35 mouse cellular contexts compared by ENCODE assay signal in genomic region chr6:94260831-94261230, GRCm38 (mm10).
"Had no signal": no experiment of that assay in that cellular context is flagged by ENCODE, and none has a peak within 500 bp of the region (broad histone marks: within the 10 kb centered on the region; RNA-seq: fewer than 3 reads in every experiment).

No protein-coding gene starts in this region.

- ATAC-seq: hindbrain, embryonic 16.5 days; hindbrain, postnatal 0 days; inflammation-experienced regulatory T-cells, adult 6 months; intestine, embryonic 15.5 days; intestine, embryonic 16.5 days; intestine, postnatal 0 days had no signal

- H3K4me2 ChIP-seq: heart, embryonic 11.5 days; heart, embryonic 12.5 days; heart, embryonic 13.5 days; heart, embryonic 15.5 days; hindbrain, embryonic 12.5 days; hindbrain, embryonic 13.5 days; hindbrain, embryonic 14.5 days; hindbrain, embryonic 15.5 days; intestine, embryonic 15.5 days; kidney, embryonic 15.5 days had no signal

- DNase-seq: heart, postnatal 10 days; heart, postnatal 14 days; heart, postnatal 36 days; heart, postnatal 4 days; kidney, adult 11 months; kidney, adult 18-20 months; kidney, adult 2 months; kidney, adult 8-10 months; kidney, adult 9 months; kidney, postnatal 10 days; kidney, postnatal 14 days; kidney, postnatal 25 days; kidney, postnatal 36 days; kidney, postnatal 4 days; layer of hippocampus, adult 9-11 months; layer of hippocampus, postnatal 36 days had no signal

- H3K36me3 ChIP-seq: heart, embryonic 10.5 days; heart, embryonic 12.5 days; heart, embryonic 13.5 days; heart, embryonic 15.5 days; hindbrain, embryonic 10.5 days; hindbrain, embryonic 12.5 days; hindbrain, embryonic 13.5 days; hindbrain, embryonic 15.5 days; intestine, embryonic 15.5 days; kidney, embryonic 15.5 days had no signal

- H3K4me3 ChIP-seq: heart, embryonic 10.5 days; heart, embryonic 12.5 days; heart, embryonic 13.5 days; heart, embryonic 15.5 days; hindbrain, embryonic 10.5 days; hindbrain, embryonic 12.5 days; hindbrain, embryonic 13.5 days; hindbrain, embryonic 15.5 days; intestine, embryonic 15.5 days; kidney, embryonic 15.5 days; layer of hippocampus, adult 2 months had no signal

- H3K4me1 ChIP-seq: hindbrain, embryonic 13.5 days; hindbrain, embryonic 15.5 days had no signal

- H3K9me3 ChIP-seq: heart, embryonic 10.5 days; heart, embryonic 12.5 days; heart, embryonic 13.5 days; heart, embryonic 15.5 days; hindbrain, embryonic 10.5 days; hindbrain, embryonic 12.5 days; hindbrain, embryonic 13.5 days; hindbrain, embryonic 15.5 days; intestine, embryonic 15.5 days; kidney, embryonic 15.5 days had no signal

- H3K9ac ChIP-seq: heart, embryonic 12.5 days; heart, embryonic 13.5 days; heart, embryonic 15.5 days; hindbrain, embryonic 12.5 days; hindbrain, embryonic 13.5 days; hindbrain, embryonic 14.5 days; hindbrain, embryonic 15.5 days; intestine, embryonic 15.5 days; kidney, embryonic 15.5 days had no signal

- H3K27me3 ChIP-seq: heart, embryonic 12.5 days; heart, embryonic 13.5 days; heart, embryonic 15.5 days; hindbrain, embryonic 12.5 days; hindbrain, embryonic 13.5 days; hindbrain, embryonic 15.5 days; intestine, embryonic 15.5 days; kidney, embryonic 15.5 days had no signal

- H3K27ac ChIP-seq: heart, embryonic 10.5 days; heart, embryonic 13.5 days; heart, embryonic 15.5 days; hindbrain, embryonic 10.5 days; hindbrain, embryonic 12.5 days; hindbrain, embryonic 13.5 days; hindbrain, embryonic 14.5 days; hindbrain, embryonic 15.5 days; hindbrain, postnatal 0 days; intestine, embryonic 15.5 days; kidney, embryonic 15.5 days; kidney, postnatal 0 days; layer of hippocampus, adult 2 months had no signal
